Mouse (Mus musculus) midbrain, embryonic 10.5 days (tissue): ENCODE data around the gene Ptp4a2. TPM values are rescaled to one million over a fixed set of nuclear protein-coding genes. Genes with fewer than 3 reads are reported as not detected.

ENCODE experiments used
- DNase-seq: peaks from one replicate; pipeline ENCODE4 v3.0.0-alpha.2; 2017; ENCODE audit warnings: low spot score
- H3K27ac ChIP-seq: fragments of 300-500 bp; sonication (generic); replicated peaks from 2 replicates; pipeline ENCODE4 v1.5.1; 2016; ENCODE audit warnings: mild to moderate bottlenecking
- H3K27me3 ChIP-seq: fragments of 300-500 bp; sonication (generic); 2 replicates; pipeline ENCODE4 v1.6.1; 2016; ENCODE audit warnings: low read depth, mild to moderate bottlenecking; ENCODE audit not compliant: poor library complexity, severe bottlenecking
- H3K36me3 ChIP-seq: fragments of 300-500 bp; sonication (generic); 2 replicates; pipeline ENCODE4 v1.6.1; 2016; ENCODE audit warnings: mild to moderate bottlenecking, moderate library complexity
- H3K4me1 ChIP-seq: fragments of 300-500 bp; sonication (generic); 2 replicates; pipeline ENCODE4 v1.6.1; 2016
- H3K4me3 ChIP-seq: fragments of 300-500 bp; sonication (generic); 2 replicates; pipeline ENCODE4 v1.5.1; 2016; ENCODE audit warnings: mild to moderate bottlenecking, moderate library complexity
- H3K9me3 ChIP-seq: fragments of 300-500 bp; sonication (generic); replicated peaks from 2 replicates; pipeline ENCODE4 v1.6.1; 2016; ENCODE audit warnings: mild to moderate bottlenecking
- WGBS: fragments of 180-500 bp; shearing (Covaris S2); methylation state at CpG from one replicate; pipeline ENCODE4 v1.1.7; 2016; 5-methylcytosine and 5-hydroxymethylcytosine counted together
- polyA plus RNA-seq: library from polyadenylated mRNA; unstranded; fragments of >200 nt; fragmentation: Nextera tagmentation; extraction: Ambion mirVana; gene quantifications from 2 replicates; pipeline ENCODE4 v1.2.1, GENCODE M21; 2016

Gene Ptp4a2
- polyA plus RNA-seq, 1 experiment from 2014 or later: 307 TPM

DNA sequence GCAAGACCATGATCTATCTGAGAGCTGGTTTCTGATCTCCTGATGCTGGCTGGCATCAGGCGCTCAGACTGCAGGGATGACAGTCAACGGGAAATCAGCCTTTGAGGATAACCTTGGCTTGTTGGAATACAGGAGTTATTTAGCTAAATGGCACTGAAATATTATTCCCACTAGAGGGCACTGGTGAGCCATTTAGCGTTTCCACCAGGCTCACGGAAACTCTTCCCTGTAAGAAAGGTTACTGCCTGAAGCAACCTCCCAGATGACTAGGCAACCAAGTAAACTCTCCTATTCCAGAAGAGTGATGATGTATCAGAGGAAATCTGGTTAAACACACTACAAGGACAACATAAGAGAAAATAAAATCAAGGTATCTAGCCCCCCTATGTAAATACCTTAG is 25.8 kb upstream of the Ptp4a2 start:
- Histone ChIP-seq H3K4me1 (peaks cover 15% of the 10 kb centered on the region), H3K27ac (no peak overlapping the region), H3K27me3 (no peaks in the 10 kb centered on the region), H3K9me3 (no peaks in the 10 kb centered on the region), H3K36me3 (no peaks in the 10 kb centered on the region), H3K4me3 (no peak overlapping the region)
- 9% methylated on average over 4 of the region's 4 CpGs for WGBS
- peak; percentile 62 for DNase-seq

GRCm38 (mm10) chr4:129788693-129789092 is 22.3 kb upstream of the Ptp4a2 start:
- Histone ChIP-seq H3K27ac (no peak overlapping the region), H3K27me3 (no peaks in the 10 kb centered on the region), H3K9me3 (no peaks in the 10 kb centered on the region), H3K4me1 (peaks cover 10% of the 10 kb centered on the region), H3K4me3 (no peak overlapping the region), H3K36me3 (no peaks in the 10 kb centered on the region)
- DNase-seq: no peak
- 81% methylated on average over 8 of the region's 8 CpGs for WGBS

DNA sequence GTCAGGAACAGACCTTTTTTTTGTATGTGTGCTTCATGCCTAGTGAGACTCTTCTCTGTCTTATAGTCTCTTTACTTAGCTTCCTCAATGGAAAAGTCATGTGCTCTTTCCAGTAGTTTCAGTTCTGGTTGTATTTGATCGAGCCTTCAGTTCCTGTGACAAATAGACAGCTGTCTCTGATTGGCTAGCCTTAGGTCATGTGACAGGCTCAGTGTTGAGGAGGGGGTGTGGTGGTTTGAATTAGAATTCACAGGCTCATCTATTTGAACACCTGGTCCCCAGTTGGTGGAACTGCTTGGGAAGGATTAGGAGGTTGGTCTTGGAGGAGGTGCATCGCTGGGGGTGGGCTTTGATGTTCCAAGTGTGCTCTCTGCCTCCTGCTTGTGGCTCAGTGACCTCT is 21.4 kb upstream of the Ptp4a2 start:
- H3K4me3 ChIP-seq: no peak overlapping the region
- H3K36me3 ChIP-seq: no peaks in the 10 kb centered on the region
- WGBS: 97% methylated on average over 2 of the region's 2 CpGs
- no peak overlapping the region for H3K27ac ChIP-seq
- H3K27me3 ChIP-seq: no peaks in the 10 kb centered on the region
- no peaks in the 10 kb centered on the region for H3K9me3 ChIP-seq
- peaks cover 13% of the 10 kb centered on the region for H3K4me1 ChIP-seq
- no peak for DNase-seq

- Histone ChIP-seq H3K27me3 (no peaks in the 10 kb centered on the region), H3K4me1 (peaks cover 22% of the 10 kb centered on the region), H3K4me3 (no peak overlapping the region), H3K27ac (no peak overlapping the region), H3K36me3 (no peaks in the 10 kb centered on the region), H3K9me3 (no peaks in the 10 kb centered on the region)
- 86% methylated on average over 3 of the region's 3 CpGs for WGBS
- DNase-seq: no peak
Observed at GRCm38 (mm10) chr4:129790475-129790874, 20.5 kb upstream of the Ptp4a2 start.

DNA sequence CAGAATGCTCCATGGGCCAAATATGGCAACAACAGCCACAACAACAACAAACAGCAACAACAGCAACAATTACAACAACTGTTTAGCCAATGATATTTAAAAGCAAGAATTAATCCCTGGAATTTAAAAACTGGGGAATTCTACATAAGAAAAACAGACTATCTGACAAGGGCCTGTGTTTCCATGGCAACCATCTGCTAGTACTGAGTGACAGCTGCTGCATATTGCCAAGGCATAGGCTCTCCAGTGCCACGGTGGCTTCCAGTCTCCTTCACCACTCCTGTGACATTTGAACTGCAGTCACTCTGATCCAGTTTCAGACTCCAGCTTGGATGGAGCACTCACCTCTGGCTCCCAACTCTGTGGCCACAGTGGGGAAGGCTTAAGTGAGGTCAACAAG is 19.6 kb upstream of the Ptp4a2 start:
- Histone ChIP-seq H3K4me3 (no peak overlapping the region), H3K9me3 (no peaks in the 10 kb centered on the region), H3K27ac (0 out of 2 replicates have a peak overlapping the region, but pooled peaks have one; percentile 6), H3K4me1 (peaks cover 30% of the 10 kb centered on the region), H3K27me3 (peaks cover 4% of the 10 kb centered on the region; the same call in 1 of the 2 replicates), H3K36me3 (no peaks in the 10 kb centered on the region)
- WGBS: 38% methylated on average over 1 of the region's 1 CpGs
- no peak for DNase-seq

DNA sequence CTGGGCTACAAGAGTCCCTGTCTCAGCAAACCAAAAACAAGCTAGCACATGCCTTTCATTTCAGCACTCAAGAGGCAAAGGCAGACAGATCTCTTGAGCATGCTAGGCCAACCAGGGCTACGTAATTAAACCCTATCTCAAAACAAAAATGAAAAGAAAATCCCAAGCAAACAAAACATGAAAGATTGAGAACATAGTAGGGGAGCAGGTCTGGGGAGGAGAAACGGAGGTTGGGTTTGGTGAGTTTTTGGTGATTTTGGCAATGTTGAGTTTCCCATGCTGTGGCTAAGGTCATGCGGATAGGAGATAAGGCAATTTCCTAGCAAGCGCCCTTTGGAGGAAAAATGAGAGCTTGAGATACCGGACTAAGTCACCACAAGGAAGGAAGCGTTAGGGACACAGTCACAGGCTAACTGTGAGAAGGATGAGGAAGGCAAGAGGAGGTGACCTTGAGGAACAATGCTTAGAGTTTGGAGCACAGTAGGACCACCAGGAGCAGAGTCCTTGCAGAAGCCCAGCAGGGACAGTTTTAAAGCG is 18.3 kb upstream of the Ptp4a2 start:
- DNase-seq: no peak
- no peaks in the 10 kb centered on the region for H3K36me3 ChIP-seq

DNA sequence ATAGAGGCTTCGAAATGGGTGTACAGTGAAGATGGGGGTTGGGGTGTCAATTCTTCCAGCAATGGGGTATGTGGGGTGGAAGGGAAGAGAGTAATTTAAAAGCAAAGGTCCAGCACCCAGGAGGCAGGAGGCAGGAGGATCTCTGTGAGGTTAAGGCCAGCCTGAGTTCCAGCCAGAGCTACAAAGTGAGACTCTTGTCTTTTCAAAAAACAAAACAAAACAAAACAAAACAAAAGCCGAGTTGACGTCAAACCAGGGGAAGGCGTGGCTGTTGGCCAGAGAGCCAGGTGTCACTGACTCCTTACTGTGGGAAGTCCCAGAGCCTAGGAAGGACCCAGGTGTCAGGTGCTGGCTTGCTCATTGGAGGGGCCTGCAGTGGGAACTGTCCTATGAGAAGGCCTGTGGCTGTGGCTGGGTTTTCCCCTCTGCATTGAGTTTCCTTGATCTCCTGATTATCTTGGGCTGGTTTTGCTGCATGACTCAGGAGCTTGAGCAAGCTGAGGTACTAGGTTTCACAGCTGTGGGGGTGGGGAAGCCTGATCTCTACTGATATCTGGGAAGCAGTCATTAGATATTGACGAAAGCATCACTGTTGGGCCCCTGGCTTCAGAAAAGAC is 17.2 kb upstream of the Ptp4a2 start:
- no peak for DNase-seq
- 70% methylated on average over 5 of the region's 5 CpGs for WGBS
- H3K27me3 ChIP-seq: peaks cover 14% of the 10 kb centered on the region
- peaks cover 30% of the 10 kb centered on the region for H3K4me1 ChIP-seq
- H3K4me3 ChIP-seq: no peak overlapping the region
- H3K9me3 ChIP-seq: no peaks in the 10 kb centered on the region
- H3K27ac ChIP-seq: no peak overlapping the region
- H3K36me3 ChIP-seq: no peaks in the 10 kb centered on the region

More for the DNA sequence above, 18.3 kb upstream of the Ptp4a2 start:
- H3K27ac ChIP-seq: no peak overlapping the region
- H3K27me3 ChIP-seq: peaks cover 8% of the 10 kb centered on the region; the same call in 1 of the 2 replicates
- H3K4me3 ChIP-seq: no peak overlapping the region
- 88% methylated on average over 7 of the region's 7 CpGs for WGBS
- H3K9me3 ChIP-seq: no peaks in the 10 kb centered on the region
- peaks cover 30% of the 10 kb centered on the region for H3K4me1 ChIP-seq

DNA sequence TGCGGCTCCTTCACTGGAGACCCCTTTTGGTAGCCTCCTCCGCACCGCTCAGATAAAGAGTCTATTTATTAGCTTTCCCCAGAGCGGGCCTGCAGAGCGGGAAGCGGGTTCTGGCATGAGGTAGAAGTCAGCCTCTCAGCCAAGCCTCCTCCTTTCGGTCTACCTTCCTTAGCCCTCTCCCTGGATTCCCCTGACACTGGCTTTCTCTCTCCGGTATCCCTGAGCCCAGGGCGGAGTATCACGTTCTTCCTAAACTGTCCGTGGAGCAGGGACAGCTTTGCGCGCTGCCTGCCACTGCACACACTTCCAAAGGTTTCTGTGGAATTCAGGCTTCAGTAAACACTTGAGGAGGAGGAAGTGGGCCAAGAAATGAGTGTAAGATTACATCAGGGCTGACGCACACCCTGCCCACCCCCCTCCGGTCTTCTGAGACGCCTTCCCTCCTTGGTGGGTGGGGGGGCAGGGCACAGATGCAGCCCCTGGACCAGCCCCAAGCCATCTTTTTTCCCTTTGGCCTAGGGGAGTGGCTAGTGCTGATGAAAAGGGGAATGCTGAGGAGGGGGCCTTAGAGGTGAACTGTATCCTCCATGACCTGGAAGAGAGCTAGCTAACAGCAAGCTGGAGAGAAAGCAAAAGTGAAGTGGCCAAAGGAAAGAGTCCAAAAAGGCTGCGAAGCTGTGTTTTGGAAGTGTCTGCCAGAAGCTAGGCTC is 15.7 kb upstream of the Ptp4a2 start:
- peaks cover 30% of the 10 kb centered on the region for H3K4me1 ChIP-seq
- DNase-seq: peak; percentile 41
- H3K36me3 ChIP-seq: no peaks in the 10 kb centered on the region
- H3K27me3 ChIP-seq: peaks cover 14% of the 10 kb centered on the region
- WGBS: 13% methylated on average over 17 of the region's 17 CpGs
- H3K4me3 ChIP-seq: peak overlapping the region; percentile 30
- no peaks in the 10 kb centered on the region for H3K9me3 ChIP-seq
- peak overlapping the region; percentile 77 for H3K27ac ChIP-seq

DNA sequence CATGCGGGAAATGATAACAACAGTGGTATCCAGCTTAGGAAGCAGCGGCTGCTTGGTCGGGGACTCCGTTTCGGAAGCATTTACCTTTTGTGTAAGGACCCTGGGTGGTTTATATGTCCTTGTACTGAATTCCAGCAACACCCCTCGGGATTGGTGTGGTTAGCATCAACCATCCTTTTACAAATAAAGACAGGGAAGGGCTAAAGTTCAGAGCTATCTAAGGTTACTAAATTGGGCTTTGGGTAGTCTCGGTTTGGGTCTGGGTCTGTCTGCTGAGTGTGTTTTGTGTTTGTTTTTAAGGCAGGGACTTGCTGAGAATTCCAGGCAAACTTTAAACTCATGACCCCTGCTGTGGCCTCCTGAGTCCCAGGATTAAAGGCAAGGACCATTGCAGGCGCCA is 15.2 kb upstream of the Ptp4a2 start:
- Histone ChIP-seq H3K27ac (peak overlapping the region; percentile 77), H3K27me3 (peaks cover 14% of the 10 kb centered on the region), H3K36me3 (no peaks in the 10 kb centered on the region), H3K4me1 (peaks cover 29% of the 10 kb centered on the region), H3K9me3 (no peaks in the 10 kb centered on the region), H3K4me3 (0 out of 2 replicates have a peak overlapping the region, but pooled peaks have one; percentile 30)
- no peak for DNase-seq
- 19% methylated on average over 8 of the region's 8 CpGs for WGBS

GRCm38 (mm10) chr4:129797985-129798384 is 13.0 kb upstream of the Ptp4a2 start:
- Histone ChIP-seq H3K27ac (no peak overlapping the region), H3K9me3 (no peaks in the 10 kb centered on the region), H3K36me3 (no peaks in the 10 kb centered on the region), H3K27me3 (peaks cover 14% of the 10 kb centered on the region), H3K4me1 (peaks cover 20% of the 10 kb centered on the region), H3K4me3 (no peak overlapping the region)
- WGBS: 38% methylated on average over 5 of the region's 5 CpGs
- DNase-seq: no peak

DNA sequence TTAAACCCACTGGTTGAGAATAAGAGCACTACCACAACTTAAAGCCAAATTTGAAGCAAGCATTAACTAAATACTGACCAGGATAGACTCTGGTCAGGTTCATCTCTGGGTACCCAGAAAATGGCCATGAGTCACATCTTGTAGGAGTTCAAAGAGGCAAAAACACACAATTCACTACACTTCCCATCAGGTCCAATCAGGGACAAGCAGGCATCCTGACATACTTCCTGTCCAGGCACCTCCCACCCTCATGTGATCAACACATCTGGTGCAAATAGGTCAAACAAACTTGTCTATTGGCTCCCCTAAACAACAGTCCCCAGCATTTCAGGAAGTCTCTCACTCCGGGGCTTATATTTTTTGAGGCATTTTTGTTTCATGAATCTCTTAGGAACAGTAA is 7.7 kb upstream of the Ptp4a2 start:
- DNase-seq: no peak
- WGBS: 90% methylated on average over 1 of the region's 1 CpGs
- Histone ChIP-seq H3K9me3 (no peaks in the 10 kb centered on the region), H3K4me1 (no peaks in the 10 kb centered on the region), H3K4me3 (no peak overlapping the region), H3K36me3 (no peaks in the 10 kb centered on the region), H3K27me3 (no peaks in the 10 kb centered on the region; the same call in 1 of the 2 replicates), H3K27ac (no peak overlapping the region)

DNA sequence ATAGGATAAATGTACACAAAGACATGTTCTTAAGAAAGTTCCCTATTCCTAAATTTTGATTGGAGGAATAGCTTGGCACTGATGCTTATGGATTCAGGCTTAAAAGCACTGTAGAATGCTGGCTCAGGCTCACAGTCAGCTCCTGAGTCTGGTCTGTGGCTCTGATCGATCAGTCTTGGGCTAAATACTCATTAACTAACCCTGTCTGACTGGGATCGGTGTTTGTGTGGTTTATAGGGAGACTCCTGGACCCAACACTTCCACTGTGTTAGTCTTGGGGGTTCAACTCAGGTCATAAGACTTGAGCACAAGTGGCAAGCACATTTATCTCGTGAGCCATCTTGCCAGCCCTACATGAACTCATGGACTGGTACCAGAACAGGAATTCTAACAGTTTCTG is 6.0 kb upstream of the Ptp4a2 start:
- H3K4me3 ChIP-seq: no peak overlapping the region

More for the DNA sequence above, 6.0 kb upstream of the Ptp4a2 start:
- DNase-seq: no peak
- Histone ChIP-seq H3K27me3 (peaks cover 10% of the 10 kb centered on the region), H3K36me3 (no peaks in the 10 kb centered on the region), H3K9me3 (no peaks in the 10 kb centered on the region), H3K4me1 (no peaks in the 10 kb centered on the region), H3K27ac (no peak overlapping the region)
- 90% methylated on average over 3 of the region's 3 CpGs for WGBS
